In the genomic region with DNA sequence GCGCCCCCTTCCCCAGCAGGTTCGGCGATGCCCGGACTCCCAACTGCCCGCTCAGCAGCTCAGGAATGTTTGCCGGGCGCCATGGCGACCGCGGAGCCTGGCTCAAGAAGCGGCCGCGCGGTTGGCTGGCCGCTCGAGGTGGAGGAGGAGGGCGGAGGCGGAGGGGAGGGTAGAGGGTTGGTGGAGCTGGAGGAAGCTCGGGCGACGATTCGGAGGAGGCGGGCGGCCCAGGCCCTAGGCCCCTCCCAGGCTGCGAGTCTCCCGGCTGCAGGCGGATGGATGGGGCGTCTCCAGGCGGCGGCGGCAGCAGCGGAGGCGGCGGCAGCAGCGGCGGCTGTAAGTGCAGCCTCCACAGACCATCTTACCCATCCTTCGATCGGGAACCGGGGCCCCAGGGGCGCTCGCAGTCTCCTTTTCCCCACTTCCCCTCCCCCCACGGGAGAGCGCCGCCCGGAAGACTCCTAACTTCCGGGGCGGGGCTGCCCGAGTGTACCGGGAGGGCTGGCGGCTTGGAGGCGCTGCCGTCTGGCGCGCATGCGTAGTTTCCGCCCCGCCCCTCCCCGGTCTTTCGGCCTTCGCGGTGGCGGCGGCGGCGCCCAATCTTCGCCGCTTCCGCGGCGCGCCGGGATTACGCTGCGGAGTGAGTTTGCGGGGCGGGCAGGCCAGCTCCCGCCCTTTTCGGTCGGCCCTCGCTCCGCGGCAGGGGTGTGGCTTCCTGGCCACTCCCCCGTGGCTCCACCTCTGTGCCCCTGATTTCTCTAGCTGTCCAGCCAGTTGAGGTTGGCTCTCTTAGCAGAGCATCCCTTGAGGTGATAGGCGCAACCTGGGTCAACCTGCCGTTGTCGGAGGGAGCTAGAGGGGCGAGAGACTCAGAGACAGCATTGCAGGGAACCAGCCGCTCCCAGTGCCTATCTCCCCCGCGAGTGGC, we compare ENCODE assay signal across 8 mouse cellular contexts. TPM values are rescaled to one million over a fixed set of nuclear protein-coding genes. Genes with fewer than 3 reads are reported as not detected.
DNase-seq lines count a peak whose midpoint lies in the region; ATAC-seq lines count a peak whose summit lies in the region.

A gene (plus strand): TSS at position 207 of the 928 bp plus-strand sequence.
A gene (minus strand): TSS at position 372 of the 928 bp plus-strand sequence.

- no peaks in the 10 kb centered on the region for H3K9me3 ChIP-seq in intestine, embryonic 14.5 days (ENCODE audit: control insufficient read depth, low read length)

- H3K4me2 ChIP-seq in intestine, embryonic 14.5 days (ENCODE audit: low read length): peak within 1 kb of the TSS; percentile 64

- H3K27me3 ChIP-seq in intestine, embryonic 14.5 days (replicated peaks; ENCODE audit: control insufficient read depth, insufficient read depth, low read length): no peaks in the 10 kb centered on the region

- H3K27ac ChIP-seq in intestine, embryonic 14.5 days (ENCODE audit: low read depth): peak within 1 kb of the TSS; percentile 99

- peaks cover 21% of the 10 kb centered on the region for H3K4me1 ChIP-seq in intestine, embryonic 14.5 days (replicated peaks; ENCODE audit: control insufficient read depth, insufficient read depth, low read length)

- peaks cover 9% of the 10 kb centered on the region for H3K36me3 ChIP-seq in intestine, embryonic 14.5 days (ENCODE audit: control insufficient read depth, insufficient read depth, low read length)

- peak within 1 kb of the TSS; percentile 78 for H3K9ac ChIP-seq in intestine, embryonic 14.5 days (ENCODE audit: low read length)

- under 1% methylated on average over 70 of the region's 90 CpGs for WGBS in intestine, embryonic 14.5 days

- peak; percentile 98 to 99 for DNase-seq in adrenal gland, adult (ENCODE audit: inconsistent age in 2 of 2, low spot score in 1 of 2)
- DNase-seq in embryo, embryonic 10.5 days (ENCODE audit: low spot score): peak; percentile 97
- peak; percentile 97 for DNase-seq in gastrocnemius, postnatal 25 days
- DNase-seq in intestine, embryonic 14.5 days (ENCODE audit: low spot score): peak; percentile 97
- peak; percentile 94 for DNase-seq in left cerebral cortex, postnatal 14 days (ENCODE audit: low spot score in 2 of 2)
- peak; percentile 98 for DNase-seq in mesoderm, embryonic 11.5 days (ENCODE audit: low read depth, low spot score)
- DNase-seq in right cerebral cortex, postnatal 36 days (ENCODE audit: low spot score in 2 of 2): peak; percentile 91 to 93
- peak; percentile 98 for DNase-seq in yolk sac, embryonic 10.5 days (ENCODE audit: low spot score)

- ATAC-seq in intestine, embryonic 14.5 days (replicated peaks; ENCODE audit: low FRiP score, low TSS enrichment, low read depth): peak; percentile 99

- intact Hi-C loops in left cerebral cortex, postnatal 14 days (cut with DNase I): loop anchor here (5.0 to 10.0 kb wide), 2 partner anchors 98 to 130 kb away; no protein-coding TSS in a partner anchor

- H3K4me3 ChIP-seq in intestine, embryonic 14.5 days (ENCODE audit: low read depth, low read length): peak within 1 kb of the TSS; percentile 84

RNA-seq across cellular contexts. Expression of the first gene that starts in this region (rescaled TPM):
- total RNA-seq in gastrocnemius, postnatal 25 days (2021): 10 to 100 TPM; 17.3 to 20.3 TPM
- polyA plus RNA-seq in intestine, embryonic 14.5 days (2014; fragmentation: Nextera tagmentation; extraction: Ambion mirVana): 39.9 and 40.3 TPM in 2 replicates
- 10 to 100 TPM; 43.1 to 46.0 TPM for total RNA-seq in left cerebral cortex, postnatal 14 days (2021)

RNA-seq across cellular contexts. Expression of the second gene that starts in this region (rescaled TPM):
- total RNA-seq in gastrocnemius, postnatal 25 days (2021): 1 to 10 TPM in 1 of 2 experiments, under 1 TPM in 1; 0.59 to 1.1 TPM
- polyA plus RNA-seq in intestine, embryonic 14.5 days (2014; fragmentation: Nextera tagmentation; extraction: Ambion mirVana): 2.0 TPM in 2 replicates
- total RNA-seq in left cerebral cortex, postnatal 14 days (2021): 10 to 100 TPM; 10.5 to 11.0 TPM

Comparison
In these comparisons a context has a peak if more than half of its experiments do, and no peak if none do; other contexts are left out.
1. Peak in every context shown above with its lines: DNase-seq, ATAC-seq, H3K4me3 ChIP-seq and H3K27ac ChIP-seq.
2. RNA of the second gene that starts in this region (total RNA-seq): 10.5 to 11.0 TPM in left cerebral cortex, postnatal 14 days; 0.59 to 1.1 TPM in gastrocnemius, postnatal 25 days; every median in the first group is over 4 times any median in the second.